Mouse (Mus musculus) ES-Bruce4 (cell line): ENCODE measurements at regions not wholly inside any gene's neighbourhood (a gene's known extent, or its start where the extent isn't known, plus 50 kb on each side); places are given as distances from the start of the nearest gene placed in this dataset.

Experiments used
- CTCF ChIP-seq: IDR thresholded peaks from one replicate; pipeline ENCODE4 v1.8.1; 2011; ENCODE audit warnings: low read depth, low read length
- EP300 ChIP-seq: IDR thresholded peaks from 2 replicates; pipeline ENCODE4 v1.6.1; 2011; ENCODE audit warnings: low read depth, low read length; ENCODE audit not compliant: insufficient read depth
- POLR2A ChIP-seq: IDR thresholded peaks from one replicate; pipeline ENCODE4 v1.8.1; 2011; ENCODE audit warnings: low read length; ENCODE audit not compliant: insufficient read depth

DNA sequence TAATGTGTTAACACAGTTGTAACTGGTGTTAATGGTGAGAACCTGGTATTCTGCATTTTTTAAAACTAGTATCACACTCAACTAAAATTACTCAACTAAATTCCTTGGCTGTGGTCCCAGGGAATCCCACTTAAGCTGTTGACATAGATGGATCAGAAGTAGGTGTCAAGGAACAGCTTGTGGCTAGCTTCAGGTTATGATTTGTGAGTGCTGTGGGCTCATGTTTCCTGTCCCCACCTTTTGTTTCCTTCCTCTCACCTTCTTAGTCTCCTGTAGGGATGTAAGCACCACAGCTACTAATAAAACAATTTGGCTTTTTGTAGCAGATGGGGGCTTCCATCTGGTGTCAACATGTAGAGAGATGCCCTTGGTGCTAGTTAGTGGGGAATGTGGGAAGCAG, 347.3 kb downstream of the Tmem161b start:
- no peak for TF ChIP-seq CTCF
- no peak for TF ChIP-seq POLR2A
- no peak for TF ChIP-seq EP300
